Mouse (Mus musculus) stomach, embryonic 16.5 days (tissue): ENCODE measurements around the gene Cyp2g1. TPM values are rescaled to one million over a fixed set of nuclear protein-coding genes. Genes with fewer than 3 reads are reported as not detected.

Experiments
- ATAC-seq: fragments of 200-750 bp; cut with Nextera tagmentation; 2 replicates; pipeline ENCODE4 v1.8.0; 2017; ENCODE audit warnings: moderate number of reproducible peaks, moderate TSS enrichment; ENCODE audit not compliant: insufficient read depth, low FRiP score
- H3K27ac ChIP-seq: fragments of 300-500 bp; sonication (generic); 2 replicates; pipeline ENCODE4 v1.5.1; 2014; ENCODE audit warnings: low read length
- H3K27me3 ChIP-seq: fragments of 300-500 bp; sonication (generic); 2 replicates; pipeline ENCODE4 v1.6.1; 2014; ENCODE audit warnings: low read length, control low read depth, mixed read lengths; ENCODE audit not compliant: control insufficient read depth, insufficient read depth
- H3K36me3 ChIP-seq: fragments of 300-500 bp; sonication (generic); 2 replicates; pipeline ENCODE4 v1.6.1; 2014; ENCODE audit warnings: low read length; ENCODE audit not compliant: control insufficient read depth, insufficient read depth
- H3K4me1 ChIP-seq: fragments of 300-500 bp; sonication (generic); 2 replicates; pipeline ENCODE4 v1.6.1; 2014; ENCODE audit warnings: low read length, control low read depth, mixed read lengths; ENCODE audit not compliant: control insufficient read depth, insufficient read depth
- H3K4me2 ChIP-seq: fragments of 300-500 bp; sonication (generic); 2 replicates; pipeline ENCODE4 v1.6.1; 2014; ENCODE audit warnings: low read depth, low read length, mixed read lengths
- H3K4me3 ChIP-seq: fragments of 300-500 bp; sonication (generic); replicated peaks from 2 replicates; pipeline ENCODE4 v1.5.1; 2014; ENCODE audit warnings: mild to moderate bottlenecking, low read length
- H3K9ac ChIP-seq: fragments of 300-500 bp; sonication (generic); 2 replicates; pipeline ENCODE4 v1.6.1; 2014; ENCODE audit warnings: low read length
- H3K9me3 ChIP-seq: fragments of 300-500 bp; sonication (generic); replicated peaks from 2 replicates; pipeline ENCODE4 v1.6.1; 2016; ENCODE audit warnings: low read length, control low read depth; ENCODE audit not compliant: control insufficient read depth
- WGBS: fragments of 180-500 bp; shearing (Covaris S2); extraction: QIAGEN DNeasy Blood & Tissue Kit; methylation state at CpG from one replicate; pipeline ENCODE4 v1.1.7; 2014; 5-methylcytosine and 5-hydroxymethylcytosine counted together
- polyA plus RNA-seq: library from polyadenylated mRNA; unstranded; fragments of >200 nt; fragmentation: Nextera tagmentation; extraction: Ambion mirVana; gene quantifications from 2 replicates; pipeline ENCODE4 v1.2.1, GENCODE M21; 2015

The Cyp2g1 gene
- not detected in 2 replicates for polyA plus RNA-seq

GRCm38 (mm10) chr7:26808592-26808991 is at the start of gene Cyp2g1:
Gene Cyp2g1 (plus strand): TSS chr7:26808892.
- Histone ChIP-seq H3K36me3 (no peaks in the 10 kb centered on the region), H3K9me3 (no peaks in the 10 kb centered on the region), H3K4me1 (no peaks in the 10 kb centered on the region), H3K27me3 (no peaks in the 10 kb centered on the region), H3K9ac (no peak within 1 kb of the TSS), H3K4me3 (no peak within 1 kb of the TSS), H3K4me2 (no peak within 1 kb of the TSS), H3K27ac (no peak within 1 kb of the TSS)
- no peak for ATAC-seq
- 82% methylated on average over 2 of the region's 2 CpGs for WGBS

DNA sequence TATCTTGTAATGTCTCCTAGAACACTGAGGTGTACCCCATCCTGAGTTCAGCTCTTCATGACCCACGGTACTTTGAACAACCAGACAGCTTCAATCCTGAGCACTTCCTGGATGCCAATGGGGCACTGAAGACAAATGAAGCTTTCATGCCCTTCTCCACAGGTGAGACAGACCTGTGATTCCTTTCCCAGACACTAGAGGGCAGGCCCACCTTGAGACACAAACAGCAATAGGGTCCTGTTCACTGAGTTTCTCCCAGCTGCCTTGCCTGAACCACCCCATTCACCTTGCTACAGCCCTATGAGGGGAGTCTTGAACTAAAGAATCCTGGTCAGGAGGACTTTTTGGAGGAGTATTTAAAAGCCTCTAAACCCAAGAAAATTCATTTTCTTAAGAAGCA is 41.6 kb upstream of the Cyp2g1 start:
- Histone ChIP-seq H3K9me3 (no peaks in the 10 kb centered on the region), H3K27ac (no peak overlapping the region), H3K27me3 (no peaks in the 10 kb centered on the region), H3K4me3 (no peak overlapping the region), H3K4me2 (no peak overlapping the region), H3K9ac (no peak overlapping the region), H3K4me1 (no peaks in the 10 kb centered on the region), H3K36me3 (no peaks in the 10 kb centered on the region)
- WGBS = 50% methylated on average over 1 of the region's 1 CpGs
- ATAC-seq = no peak

GRCm38 (mm10) chr7:26769881-26770470 is 38.7 kb upstream of the Cyp2g1 start:
- 82% methylated on average over 9 of the region's 9 CpGs for WGBS
- Histone ChIP-seq H3K4me3 (no peak overlapping the region), H3K4me2 (no peak overlapping the region), H3K36me3 (no peaks in the 10 kb centered on the region), H3K9me3 (no peaks in the 10 kb centered on the region), H3K27ac (no peak overlapping the region), H3K27me3 (no peaks in the 10 kb centered on the region), H3K4me1 (no peaks in the 10 kb centered on the region), H3K9ac (no peak overlapping the region)
- ATAC-seq = no peak

- H3K27ac ChIP-seq = peak overlapping the region; percentile 68
Measured at GRCm38 (mm10) chr7:26772866-26773586, 35.7 kb upstream of the Cyp2g1 start.

DNA sequence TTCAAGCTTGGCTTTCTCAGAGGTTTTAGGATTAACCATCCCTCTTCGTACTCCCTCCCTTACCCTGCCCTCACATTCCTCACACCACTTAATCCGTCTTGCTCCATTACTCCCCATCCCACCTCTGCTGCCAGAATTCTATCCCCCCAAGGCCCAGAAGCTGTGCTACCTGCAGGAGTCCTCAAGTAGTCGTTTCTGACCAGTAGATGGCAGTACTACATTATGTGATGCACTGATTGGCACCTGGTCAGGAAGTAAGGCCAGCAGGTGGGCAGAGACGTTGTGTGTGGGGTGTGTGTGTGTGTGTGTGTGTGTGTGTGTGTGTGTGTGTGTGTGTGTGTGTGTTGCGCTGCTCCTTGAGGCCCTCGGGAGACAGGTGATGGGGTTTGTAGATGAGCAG is 32.8 kb upstream of the Cyp2g1 start:
- Histone ChIP-seq H3K4me1 (no peaks in the 10 kb centered on the region), H3K4me2 (no peak overlapping the region), H3K9me3 (no peaks in the 10 kb centered on the region), H3K36me3 (no peaks in the 10 kb centered on the region), H3K9ac (no peak overlapping the region), H3K4me3 (no peak overlapping the region), H3K27me3 (no peaks in the 10 kb centered on the region), H3K27ac (no peak overlapping the region)
- no peak for ATAC-seq
- WGBS = 20% methylated on average over 6 of the region's 6 CpGs

More at GRCm38 (mm10) chr7:26772866-26773586, 35.7 kb upstream of the Cyp2g1 start:
- Histone ChIP-seq H3K9me3 (no peaks in the 10 kb centered on the region), H3K4me1 (no peaks in the 10 kb centered on the region), H3K4me3 (no peak overlapping the region), H3K4me2 (no peak overlapping the region), H3K9ac (no peak overlapping the region), H3K27me3 (no peaks in the 10 kb centered on the region), H3K36me3 (no peaks in the 10 kb centered on the region)
- WGBS = 68% methylated on average over 3 of the region's 3 CpGs
- ATAC-seq = peak; percentile 58; the same call in 1 of the 2 replicates

GRCm38 (mm10) chr7:26777806-26778205 is 30.9 kb upstream of the Cyp2g1 start:
- no peak for ATAC-seq
- WGBS = 36% methylated on average over 2 of the region's 2 CpGs
- no peaks in the 10 kb centered on the region for H3K36me3 ChIP-seq
- no peak overlapping the region for H3K4me3 ChIP-seq
- H3K4me1 ChIP-seq = no peaks in the 10 kb centered on the region
- no peak overlapping the region for H3K9ac ChIP-seq
- H3K27me3 ChIP-seq = no peaks in the 10 kb centered on the region
- no peak overlapping the region for H3K4me2 ChIP-seq
- H3K9me3 ChIP-seq = no peaks in the 10 kb centered on the region
- H3K27ac ChIP-seq = no peak overlapping the region

GRCm38 (mm10) chr7:26778474-26778873 is 30.2 kb upstream of the Cyp2g1 start:
- no peaks in the 10 kb centered on the region for H3K27me3 ChIP-seq
- no peak overlapping the region for H3K9ac ChIP-seq
- 21% methylated on average over 6 of the region's 6 CpGs for WGBS
- no peaks in the 10 kb centered on the region for H3K4me1 ChIP-seq
- no peak overlapping the region for H3K4me3 ChIP-seq
- no peaks in the 10 kb centered on the region for H3K36me3 ChIP-seq
- H3K27ac ChIP-seq = no peak overlapping the region
- H3K9me3 ChIP-seq = no peaks in the 10 kb centered on the region
- H3K4me2 ChIP-seq = no peak overlapping the region
- no peak for ATAC-seq

- no peaks in the 10 kb centered on the region for H3K4me1 ChIP-seq
- H3K4me2 ChIP-seq = no peak overlapping the region
- H3K27ac ChIP-seq = no peak overlapping the region
- no peak overlapping the region for H3K9ac ChIP-seq
- no peaks in the 10 kb centered on the region for H3K27me3 ChIP-seq
- H3K36me3 ChIP-seq = no peaks in the 10 kb centered on the region
- no peak for ATAC-seq
- 80% methylated on average over 5 of the region's 5 CpGs for WGBS
- H3K9me3 ChIP-seq = no peaks in the 10 kb centered on the region
- no peak overlapping the region for H3K4me3 ChIP-seq
Measured at GRCm38 (mm10) chr7:26779799-26780416, 28.8 kb upstream of the Cyp2g1 start.

DNA sequence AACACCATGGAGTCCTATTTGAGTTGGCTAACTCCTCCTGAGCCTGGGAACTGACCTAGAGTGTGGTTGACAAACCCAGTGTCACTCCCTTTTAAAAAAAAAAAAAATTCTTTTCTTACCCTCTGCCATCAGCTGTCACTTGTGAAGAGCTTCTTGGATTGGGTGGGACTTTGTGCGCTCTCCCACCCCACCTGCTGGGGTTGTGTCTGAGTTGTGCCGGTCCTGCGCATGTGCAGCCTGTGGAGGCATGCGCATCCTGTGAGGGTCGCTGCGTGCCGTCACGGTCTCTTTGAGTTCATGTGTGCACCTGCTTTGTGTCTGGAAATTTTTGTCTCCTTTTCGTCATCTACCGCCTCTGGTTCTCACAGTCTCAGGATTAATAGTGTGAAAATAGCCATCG is 28.2 kb upstream of the Cyp2g1 start:
- Histone ChIP-seq H3K27me3 (no peaks in the 10 kb centered on the region), H3K36me3 (no peaks in the 10 kb centered on the region), H3K4me2 (no peak overlapping the region), H3K4me3 (no peak overlapping the region), H3K9me3 (no peaks in the 10 kb centered on the region), H3K4me1 (no peaks in the 10 kb centered on the region), H3K27ac (no peak overlapping the region), H3K9ac (no peak overlapping the region)
- WGBS = 16% methylated on average over 11 of the region's 11 CpGs
- no peak for ATAC-seq
